Mouse (Mus musculus): Measurements from ENCODE around the gene Dcdc2b. TPM values are rescaled to one million over a fixed set of nuclear protein-coding genes. Genes with fewer than 3 reads are reported as not detected.

Dcdc2b gene
- polyA plus RNA-seq, 1 experiment from 2014 or later = 0.75 TPM

- peak overlapping the region; percentile 92 for H3K27ac ChIP-seq (replicated peaks)
- DNase-seq (ENCODE audit: low spot score) (peak; percentile 87), ATAC-seq (ENCODE audit: low FRiP score, low TSS enrichment) (peak; percentile 85)
- peaks cover 22% of the 10 kb centered on the region for H3K36me3 ChIP-seq (ENCODE audit: control insufficient read depth, insufficient read depth, low read length)
- H3K4me1 ChIP-seq (replicated peaks; ENCODE audit: control insufficient read depth, insufficient read depth) = peaks cover 7% of the 10 kb centered on the region; the same call in 1 of the 2 replicates
- H3K9me3 ChIP-seq (ENCODE audit: control insufficient read depth, low read length) = no peaks in the 10 kb centered on the region
- H3K27me3 ChIP-seq (ENCODE audit: control insufficient read depth, insufficient read depth, low read length) = no peaks in the 10 kb centered on the region
- H3K9ac ChIP-seq (ENCODE audit: low read length) = peak overlapping the region; percentile 66
- under 1% methylated on average over 18 of the region's 18 CpGs for WGBS
- H3K4me2 ChIP-seq (replicated peaks; ENCODE audit: low read depth) = peak overlapping the region; percentile 81
- peak overlapping the region; percentile 62 for H3K4me3 ChIP-seq (ENCODE audit: low read depth, low read length)
- TF ChIP-seq CTCF (IDR thresholded peaks at IDR 0.05; ENCODE audit: low read depth) = no peak
- TF ChIP-seq EP300 (optimal IDR thresholded peaks at IDR 0.05) = no peak
Measured at GRCm38 (mm10) chr4:129624281-129625028, 10.4 kb upstream of the Dcdc2b start.

GRCm38 (mm10) chr4:129623681-129624091, 9.6 kb upstream of the Dcdc2b start, which contains the start of gene Ccdc28b:
Ccdc28b (minus strand) TSS chr4:129623947.
- peak within 1 kb of the TSS; percentile 81 for H3K4me2 ChIP-seq (replicated peaks; ENCODE audit: low read depth)
- ATAC-seq (ENCODE audit: low FRiP score, low TSS enrichment) (no peak), DNase-seq (ENCODE audit: low spot score) (peak; percentile 45)
- H3K27me3 ChIP-seq (ENCODE audit: control insufficient read depth, insufficient read depth, low read length) = no peaks in the 10 kb centered on the region
- H3K4me1 ChIP-seq (replicated peaks; ENCODE audit: control insufficient read depth, insufficient read depth) = peaks cover 7% of the 10 kb centered on the region; the same call in 1 of the 2 replicates
- WGBS = under 1% methylated on average over 10 of the region's 10 CpGs
- TF ChIP-seq CTCF (IDR thresholded peaks at IDR 0.05; ENCODE audit: low read depth) (no peak), EP300 (optimal IDR thresholded peaks at IDR 0.05) (no peak)
- H3K9ac ChIP-seq (ENCODE audit: low read length) = peak within 1 kb of the TSS; percentile 66
- H3K27ac ChIP-seq (replicated peaks) = peak within 1 kb of the TSS; percentile 92
- H3K36me3 ChIP-seq (ENCODE audit: control insufficient read depth, insufficient read depth, low read length) = peaks cover 14% of the 10 kb centered on the region
- H3K9me3 ChIP-seq (ENCODE audit: control insufficient read depth, low read length) = no peaks in the 10 kb centered on the region
- peak within 1 kb of the TSS; percentile 62 for H3K4me3 ChIP-seq (ENCODE audit: low read depth, low read length)

GRCm38 (mm10) chr4:129622803-129623535, 8.9 kb upstream of the Dcdc2b start:
- WGBS = 25% methylated on average over 8 of the region's 8 CpGs
- peak overlapping the region; percentile 62 for H3K4me3 ChIP-seq (ENCODE audit: low read depth, low read length)
- TF ChIP-seq EP300 (optimal IDR thresholded peaks at IDR 0.05) (no peak), CTCF (IDR thresholded peaks at IDR 0.05; ENCODE audit: low read depth) (no peak)
- no peak for ATAC-seq (ENCODE audit: low FRiP score, low TSS enrichment)
- H3K9me3 ChIP-seq (ENCODE audit: control insufficient read depth, low read length) = no peaks in the 10 kb centered on the region
- H3K27me3 ChIP-seq (ENCODE audit: control insufficient read depth, insufficient read depth, low read length) = no peaks in the 10 kb centered on the region
- DNase-seq (ENCODE audit: low spot score) = no peak
- H3K27ac ChIP-seq (replicated peaks) = peak overlapping the region; percentile 92
- peaks cover 7% of the 10 kb centered on the region for H3K36me3 ChIP-seq (ENCODE audit: control insufficient read depth, insufficient read depth, low read length)
- H3K4me1 ChIP-seq (replicated peaks; ENCODE audit: control insufficient read depth, insufficient read depth) = peaks cover 10% of the 10 kb centered on the region; the same call in 1 of the 2 replicates
- H3K9ac ChIP-seq (ENCODE audit: low read length) = peak overlapping the region; percentile 66
- H3K4me2 ChIP-seq (replicated peaks; ENCODE audit: low read depth) = peak overlapping the region; percentile 81

- WGBS = 76% methylated on average over 11 of the region's 11 CpGs
- TF ChIP-seq EP300 (optimal IDR thresholded peaks at IDR 0.05) (no peak), CTCF (IDR thresholded peaks at IDR 0.05; ENCODE audit: low read depth) (no peak)
- Histone ChIP-seq H3K9ac (ENCODE audit: low read length) (0 out of 2 replicates have a peak overlapping the region, but pooled peaks have one; percentile 1), H3K4me1 (replicated peaks; ENCODE audit: control insufficient read depth, insufficient read depth) (peaks cover 10% of the 10 kb centered on the region; the same call in 1 of the 2 replicates), H3K27me3 (ENCODE audit: control insufficient read depth, insufficient read depth, low read length) (no peaks in the 10 kb centered on the region), H3K36me3 (ENCODE audit: control insufficient read depth, insufficient read depth, low read length) (peaks cover 4% of the 10 kb centered on the region; the same call in 1 of the 2 replicates), H3K4me3 (ENCODE audit: low read depth, low read length) (no peak overlapping the region), H3K27ac (replicated peaks) (0 out of 2 replicates have a peak overlapping the region, but pooled peaks have one; percentile 2), H3K9me3 (ENCODE audit: control insufficient read depth, low read length) (no peaks in the 10 kb centered on the region), H3K4me2 (replicated peaks; ENCODE audit: low read depth) (peak overlapping the region; percentile 81)
- no peak for DNase-seq (ENCODE audit: low spot score)
- no peak for ATAC-seq (ENCODE audit: low FRiP score, low TSS enrichment)
Measured at GRCm38 (mm10) chr4:129622120-129622802, 8.2 kb upstream of the Dcdc2b start.

- H3K9me3 ChIP-seq (ENCODE audit: control insufficient read depth, low read length) = no peaks in the 10 kb centered on the region
- H3K36me3 ChIP-seq (ENCODE audit: control insufficient read depth, insufficient read depth, low read length) = no peaks in the 10 kb centered on the region
- no peak for ATAC-seq (ENCODE audit: low FRiP score, low TSS enrichment)
- peak overlapping the region; percentile 6; the same call in 1 of the 2 replicates for H3K4me2 ChIP-seq (replicated peaks; ENCODE audit: low read depth)
- H3K4me1 ChIP-seq (replicated peaks; ENCODE audit: control insufficient read depth, insufficient read depth) = peaks cover 10% of the 10 kb centered on the region; the same call in 1 of the 2 replicates
- no peak for DNase-seq (ENCODE audit: low spot score)
- 68% methylated on average over 8 of the region's 8 CpGs for WGBS
- no peaks in the 10 kb centered on the region for H3K27me3 ChIP-seq (ENCODE audit: control insufficient read depth, insufficient read depth, low read length)
- peak overlapping the region; percentile 45 for H3K27ac ChIP-seq (replicated peaks)
- H3K4me3 ChIP-seq (ENCODE audit: low read depth, low read length) = no peak overlapping the region
- H3K9ac ChIP-seq (ENCODE audit: low read length) = peak overlapping the region; percentile 8; the same call in 1 of the 2 replicates
- no peak for TF ChIP-seq EP300 (optimal IDR thresholded peaks at IDR 0.05)
Measured at GRCm38 (mm10) chr4:129621283-129621841, 7.3 kb upstream of the Dcdc2b start.

Data from stomach, postnatal 0 days (tissue).